12 mouse cellular contexts compared by ENCODE assay signal in genomic region chr4:105214438-105214837, GRCm38 (mm10). TPM values are rescaled to one million over a fixed set of nuclear protein-coding genes. Genes with fewer than 3 reads are reported as not detected.
DNase-seq lines count a peak whose midpoint lies in the region; ATAC-seq and TF ChIP-seq lines count a peak whose summit lies in the region.
"Had no signal": no experiment of that assay in that cellular context is flagged by ENCODE, and none has a peak within 500 bp of the region (broad histone marks: within the 10 kb centered on the region; RNA-seq: fewer than 3 reads in every experiment).

No protein-coding gene starts in this region.

- no peak overlapping the region for H3K9ac ChIP-seq in liver, postnatal 0 days (replicated peaks)
- H3K9ac ChIP-seq in liver, embryonic 12.5 days = no peak overlapping the region
- no peak overlapping the region for H3K9ac ChIP-seq in heart, embryonic 13.5 days
- H3K9ac ChIP-seq in kidney, postnatal 0 days (ENCODE audit: low read depth, low read length) = no peak overlapping the region
- H3K9ac ChIP-seq in stomach, embryonic 16.5 days (ENCODE audit: low read length) = no peak overlapping the region
- H3K9ac ChIP-seq in forebrain, embryonic 16.5 days (replicated peaks; ENCODE audit: low read depth, low read length) = no peak overlapping the region
- H3K9ac ChIP-seq: hindbrain, embryonic 12.5 days; neural tube, embryonic 12.5 days had no signal

- H3K27me3 ChIP-seq in liver, postnatal 0 days (ENCODE audit: insufficient read depth, low read length) = no peaks in the 10 kb centered on the region
- no peaks in the 10 kb centered on the region for H3K27me3 ChIP-seq in liver, embryonic 12.5 days (replicated peaks)
- H3K27me3 ChIP-seq in heart, embryonic 13.5 days (replicated peaks) = no peaks in the 10 kb centered on the region
- H3K27me3 ChIP-seq in kidney, postnatal 0 days (ENCODE audit: insufficient read depth, low read length) = no peaks in the 10 kb centered on the region
- H3K27me3 ChIP-seq in stomach, embryonic 16.5 days (ENCODE audit: control insufficient read depth, insufficient read depth, low read length) = no peaks in the 10 kb centered on the region
- H3K27me3 ChIP-seq in forebrain, embryonic 16.5 days (replicated peaks; ENCODE audit: control insufficient read depth, insufficient read depth, low read length) = no peaks in the 10 kb centered on the region
- H3K27me3 ChIP-seq: hindbrain, embryonic 12.5 days; megakaryocyte, embryonic 14.5 days; neural tube, embryonic 12.5 days had no signal

- no peak for DNase-seq in liver, postnatal 0 days
- DNase-seq in kidney, postnatal 0 days (ENCODE audit: low spot score) = no peak
- DNase-seq in urinary bladder, postnatal 4 days (ENCODE audit: low spot score in 2 of 2) = no peak
- DNase-seq in cerebellum, adult 11 months = no peak

- WGBS in liver, postnatal 0 days (ENCODE audit: insufficient replicate concordance) = 72% methylated on average over 1 of the region's 1 CpGs
- WGBS in liver, embryonic 12.5 days (ENCODE audit: insufficient replicate concordance) = 59% methylated on average over 1 of the region's 1 CpGs
- 63% methylated on average over 1 of the region's 1 CpGs for WGBS in heart, embryonic 13.5 days
- WGBS in kidney, postnatal 0 days = 52% methylated on average over 1 of the region's 1 CpGs
- WGBS in stomach, embryonic 16.5 days = 48% methylated on average over 1 of the region's 1 CpGs
- 84% methylated on average over 1 of the region's 1 CpGs for WGBS in forebrain, embryonic 16.5 days

- peak overlapping the region; percentile 91; the same call in 1 of the 2 replicates for H3K27ac ChIP-seq in liver, postnatal 0 days (ENCODE audit: low read depth)
- no peak overlapping the region for H3K27ac ChIP-seq in liver, embryonic 12.5 days
- 0 out of 2 replicates have a peak overlapping the region, but pooled peaks have one; percentile 1 for H3K27ac ChIP-seq in heart, embryonic 13.5 days (replicated peaks)
- peak overlapping the region; percentile 60 for H3K27ac ChIP-seq in kidney, postnatal 0 days
- H3K27ac ChIP-seq in stomach, embryonic 16.5 days (ENCODE audit: low read length) = peak overlapping the region; percentile 57
- no peak overlapping the region for H3K27ac ChIP-seq in forebrain, embryonic 16.5 days (ENCODE audit: low read length)
- H3K27ac ChIP-seq: hindbrain, embryonic 12.5 days; neural tube, embryonic 12.5 days had no signal

- H3K9me3 ChIP-seq in liver, postnatal 0 days (ENCODE audit: low read length) = no peaks in the 10 kb centered on the region
- H3K9me3 ChIP-seq in liver, embryonic 12.5 days (replicated peaks) = no peaks in the 10 kb centered on the region
- no peaks in the 10 kb centered on the region for H3K9me3 ChIP-seq in heart, embryonic 13.5 days
- H3K9me3 ChIP-seq in kidney, postnatal 0 days (replicated peaks; ENCODE audit: low read length) = no peaks in the 10 kb centered on the region
- no peaks in the 10 kb centered on the region for H3K9me3 ChIP-seq in stomach, embryonic 16.5 days (replicated peaks; ENCODE audit: control insufficient read depth, low read length)
- no peaks in the 10 kb centered on the region for H3K9me3 ChIP-seq in forebrain, embryonic 16.5 days (ENCODE audit: control insufficient read depth, low read length)
- H3K9me3 ChIP-seq: hindbrain, embryonic 12.5 days; megakaryocyte, embryonic 14.5 days; neural tube, embryonic 12.5 days had no signal

- no peak overlapping the region for H3K4me2 ChIP-seq in liver, postnatal 0 days (ENCODE audit: low read depth, low read length)
- no peak overlapping the region for H3K4me2 ChIP-seq in liver, embryonic 12.5 days
- no peak overlapping the region for H3K4me2 ChIP-seq in heart, embryonic 13.5 days
- H3K4me2 ChIP-seq in kidney, postnatal 0 days (ENCODE audit: low read length) = no peak overlapping the region
- H3K4me2 ChIP-seq in stomach, embryonic 16.5 days (ENCODE audit: low read depth, low read length) = no peak overlapping the region
- no peak overlapping the region for H3K4me2 ChIP-seq in forebrain, embryonic 16.5 days (ENCODE audit: low read length)
- H3K4me2 ChIP-seq: hindbrain, embryonic 12.5 days; neural tube, embryonic 12.5 days had no signal

- H3K36me3 ChIP-seq in liver, postnatal 0 days (replicated peaks; ENCODE audit: insufficient read depth, low read length) = peaks cover 19% of the 10 kb centered on the region; the same call in 1 of the 2 replicates
- H3K36me3 ChIP-seq in liver, embryonic 12.5 days = peaks cover 7% of the 10 kb centered on the region; the same call in 1 of the 2 replicates
- peaks cover 32% of the 10 kb centered on the region for H3K36me3 ChIP-seq in heart, embryonic 13.5 days
- peaks cover 22% of the 10 kb centered on the region for H3K36me3 ChIP-seq in kidney, postnatal 0 days (ENCODE audit: insufficient read depth, low read length)
- peaks cover 5% of the 10 kb centered on the region for H3K36me3 ChIP-seq in stomach, embryonic 16.5 days (ENCODE audit: control insufficient read depth, insufficient read depth, low read length)
- no peaks in the 10 kb centered on the region for H3K36me3 ChIP-seq in forebrain, embryonic 16.5 days (ENCODE audit: control insufficient read depth, insufficient read depth)

- no peak for ATAC-seq in liver, postnatal 0 days
- ATAC-seq in liver, embryonic 12.5 days = no peak
- no peak for ATAC-seq in heart, embryonic 13.5 days (ENCODE audit: extremely low read depth, insufficient number of reproducible peaks, low FRiP score, low TSS enrichment)
- no peak for ATAC-seq in kidney, postnatal 0 days (replicated peaks; ENCODE audit: low FRiP score, low read depth)
- ATAC-seq in stomach, embryonic 16.5 days (ENCODE audit: insufficient read depth, low FRiP score) = peak; percentile 57
- no peak for ATAC-seq in forebrain, embryonic 16.5 days
- ATAC-seq: forebrain, embryonic 14.5 days had no signal

- no peak for TF ChIP-seq EP300 in liver, postnatal 0 days (IDR thresholded peaks at IDR 0.05; ENCODE audit: low read depth)

- H3K4me1 ChIP-seq in liver, postnatal 0 days (ENCODE audit: insufficient read depth) = peaks cover 15% of the 10 kb centered on the region
- H3K4me1 ChIP-seq in liver, embryonic 12.5 days = peaks cover 9% of the 10 kb centered on the region; the same call in 1 of the 2 replicates
- peaks cover 12% of the 10 kb centered on the region; the same call in 1 of the 2 replicates for H3K4me1 ChIP-seq in heart, embryonic 13.5 days
- H3K4me1 ChIP-seq in kidney, postnatal 0 days (replicated peaks; ENCODE audit: insufficient read depth, low read length) = 0 out of 2 replicates have a peak, but pooled peaks cover 13% of the 10 kb centered on the region
- peaks cover 18% of the 10 kb centered on the region for H3K4me1 ChIP-seq in stomach, embryonic 16.5 days (ENCODE audit: control insufficient read depth, insufficient read depth, low read length)
- 0 out of 2 replicates have a peak, but pooled peaks cover 3% of the 10 kb centered on the region for H3K4me1 ChIP-seq in forebrain, embryonic 16.5 days (replicated peaks; ENCODE audit: control insufficient read depth, insufficient read depth, low read length)
- H3K4me1 ChIP-seq: hindbrain, embryonic 12.5 days; neural tube, embryonic 12.5 days had no signal

- TF ChIP-seq CTCF in liver, postnatal 0 days (IDR thresholded peaks at IDR 0.05; ENCODE audit: low read depth) = no peak
- no peak for TF ChIP-seq CTCF in kidney, postnatal 0 days (IDR thresholded peaks at IDR 0.05; ENCODE audit: low read depth)

- H3K4me3 ChIP-seq in liver, postnatal 0 days (ENCODE audit: low read depth, low read length) = no peak overlapping the region
- H3K4me3 ChIP-seq in liver, embryonic 12.5 days = no peak overlapping the region
- no peak overlapping the region for H3K4me3 ChIP-seq in heart, embryonic 13.5 days
- no peak overlapping the region for H3K4me3 ChIP-seq in kidney, postnatal 0 days (replicated peaks; ENCODE audit: low read depth, low read length)
- H3K4me3 ChIP-seq in stomach, embryonic 16.5 days (replicated peaks; ENCODE audit: low read length) = no peak overlapping the region
- H3K4me3 ChIP-seq in forebrain, embryonic 16.5 days (replicated peaks; ENCODE audit: low read length) = no peak overlapping the region
- H3K4me3 ChIP-seq: hindbrain, embryonic 12.5 days; megakaryocyte, embryonic 14.5 days; neural tube, embryonic 12.5 days had no signal

RNA-seq across cellular contexts. Expression of gene Plpp3, which starts 57.3 kb away (rescaled TPM):
- polyA plus RNA-seq in liver, postnatal 0 days (2015; fragmentation: Nextera tagmentation; extraction: Ambion mirVana) = 50.3 and 62.4 TPM in 2 replicates
- 14.5 and 15.6 TPM in 2 replicates for polyA plus RNA-seq in liver, embryonic 12.5 days (2016; fragmentation: Nextera tagmentation; extraction: Ambion mirVana)
- 30.9 and 31.2 TPM in 2 replicates for polyA plus RNA-seq in heart, embryonic 13.5 days (2015; fragmentation: Nextera tagmentation; extraction: Ambion mirVana)
- polyA plus RNA-seq in kidney, postnatal 0 days (2015; fragmentation: Nextera tagmentation; extraction: Ambion mirVana) = 77.4 and 79.6 TPM in 2 replicates
- polyA plus RNA-seq in stomach, embryonic 16.5 days (2015; fragmentation: Nextera tagmentation; extraction: Ambion mirVana) = 65.3 and 69.9 TPM in 2 replicates
- 67.7 and 76.8 TPM in 2 replicates for polyA plus RNA-seq in forebrain, embryonic 16.5 days (2015; fragmentation: Nextera tagmentation; extraction: Ambion mirVana)

Comparison
In these comparisons a context has a peak if more than half of its experiments do, and no peak if none do; other contexts are left out.
1. H3K27ac ChIP-seq: peak in liver, postnatal 0 days (single experiment), heart, embryonic 13.5 days (single experiment), kidney, postnatal 0 days (single experiment) and stomach, embryonic 16.5 days (single experiment); none in liver, embryonic 12.5 days (single experiment) and forebrain, embryonic 16.5 days (single experiment).